Mouse (Mus musculus): ENCODE data around the gene Hoxd10.

- TF ChIP-seq CTCF (IDR thresholded peaks at IDR 0.05; ENCODE audit: low read depth): no peak
- no peak for TF ChIP-seq EP300 (IDR thresholded peaks at IDR 0.05; ENCODE audit: low read depth)
Observed at GRCm38 (mm10) chr2:74682796-74683195, 8.9 kb upstream of the Hoxd10 start.

Measured in liver, embryonic 14.5 days (tissue).